Mouse (Mus musculus) C2C12 (cell line): ENCODE measurements around the gene Snai3.

ENCODE experiments used
- CTCF ChIP-seq: IDR thresholded peaks from one replicate; pipeline ENCODE4 v1.5.1; 2011; ENCODE audit not compliant: control insufficient read depth, insufficient read depth, insufficient read length
- FOSL1 ChIP-seq: IDR thresholded peaks from one replicate; pipeline ENCODE4 v1.8.0; 2011; ENCODE audit warnings: mild to moderate bottlenecking, low read length; ENCODE audit not compliant: poor library complexity, insufficient read depth, severe bottlenecking
- MAX ChIP-seq: IDR thresholded peaks from one replicate; pipeline ENCODE4 v1.6.1; 2011; ENCODE audit warnings: mild to moderate bottlenecking, control low read depth
- MYOG ChIP-seq: IDR thresholded peaks from one replicate; pipeline ENCODE4 v1.6.1; 2011; ENCODE audit not compliant: control insufficient read depth, insufficient read length; ENCODE audit errors: extremely low read depth
- USF1 ChIP-seq: IDR thresholded peaks from one replicate; pipeline ENCODE4 v1.6.1; 2011; ENCODE audit warnings: low read depth, mild to moderate bottlenecking, control low read depth, moderate library complexity

- no peak for TF ChIP-seq CTCF
- no peak for TF ChIP-seq USF1
- no peak for TF ChIP-seq MAX
- no peak for TF ChIP-seq MYOG
- no peak for TF ChIP-seq FOSL1
Measured at GRCm38 (mm10) chr8:122474951-122475560, 14.5 kb upstream of the Snai3 start.
